Mouse (Mus musculus) cerebellum, adult 2 months (tissue): ENCODE data around the gene Zranb2. TPM values are rescaled to one million over a fixed set of nuclear protein-coding genes. Genes with fewer than 3 reads are reported as not detected.

Source experiments
- DNase-seq, 2 experiments: peaks; one replicate each; pipeline ENCODE4 v3.0.0; 2021
- H3K27ac ChIP-seq: fragments of 200-500 bp; 2 replicates; pipeline ENCODE4 v1.5.1; 2012; ENCODE audit warnings: low read length, control low read depth, inconsistent platforms; ENCODE audit not compliant: insufficient read depth
- H3K27me3 ChIP-seq: fragments of 200-500 bp; 2 replicates; pipeline ENCODE4 v1.6.1; 2012; ENCODE audit warnings: inconsistent platforms, mild to moderate bottlenecking, low read length, moderate library complexity; ENCODE audit not compliant: control insufficient read depth, insufficient read depth
- H3K4me1 ChIP-seq: fragments of 200-500 bp; 2 replicates; pipeline ENCODE4 v1.6.1; 2011; ENCODE audit warnings: low read length; ENCODE audit not compliant: control insufficient read depth, insufficient read depth
- H3K4me3 ChIP-seq: fragments of 200-500 bp; replicated peaks from 2 replicates; pipeline ENCODE3; 2011; ENCODE audit warnings: mild to moderate bottlenecking, low read depth, low read length, control low read depth; ENCODE audit not compliant: insufficient read depth
- CTCF ChIP-seq: fragments of 200-500 bp; IDR thresholded peaks from 2 replicates; pipeline ENCODE4 v1.5.1; 2011; ENCODE audit warnings: low read depth, mild to moderate bottlenecking, control low read depth, low read length, moderate library complexity, borderline replicate concordance; ENCODE audit not compliant: insufficient read depth
- POLR2A ChIP-seq: fragments of 200-500 bp; IDR thresholded peaks from 2 replicates; pipeline ENCODE4 v1.6.1; 2011; ENCODE audit warnings: low read length, control low read depth, borderline replicate concordance; ENCODE audit not compliant: insufficient read depth
- WGBS: fragments of 180-500 bp; shearing (Covaris S2); methylation state at CpG from one replicate; pipeline ENCODE4 v1.1.7; 2018; 5-methylcytosine and 5-hydroxymethylcytosine counted together
- polyA plus RNA-seq: library from polyadenylated mRNA; depleted of rRNA; stranded (reverse); fragments of >200 nt; gene quantifications from 2 replicates; pipeline ENCODE4 v1.2.3, GENCODE M21; 2012; rRNA removed

Gene Zranb2
- polyA plus RNA-seq, 1 experiment, result 149 TPM

GRCm38 (mm10) chr3:157580299-157580698 is 46.3 kb downstream of the Zranb2 start:
- H3K27ac ChIP-seq, result no peak overlapping the region
- H3K4me1 ChIP-seq, result no peaks in the 10 kb centered on the region
- 57% methylated on average over 4 of the region's 4 CpGs for WGBS
- no peak for DNase-seq
- no peak overlapping the region for H3K4me3 ChIP-seq
- no peaks in the 10 kb centered on the region for H3K27me3 ChIP-seq
- no peak for TF ChIP-seq POLR2A
- TF ChIP-seq CTCF, result no peak

- no peaks in the 10 kb centered on the region for H3K4me1 ChIP-seq
- no peaks in the 10 kb centered on the region for H3K27me3 ChIP-seq
- DNase-seq, result no peak
- WGBS, result 20% methylated on average over 2 of the region's 2 CpGs
- H3K4me3 ChIP-seq, result no peak overlapping the region
- TF ChIP-seq CTCF (no peak), POLR2A (no peak)
- H3K27ac ChIP-seq, result no peak overlapping the region
Observed at GRCm38 (mm10) chr3:157581755-157582154, 47.8 kb downstream of the Zranb2 start.

- TF ChIP-seq POLR2A (no peak), CTCF (no peak)
- WGBS, result 42% methylated on average over 5 of the region's 5 CpGs
- H3K4me1 ChIP-seq, result no peaks in the 10 kb centered on the region
- no peak overlapping the region for H3K4me3 ChIP-seq
- no peaks in the 10 kb centered on the region for H3K27me3 ChIP-seq
- H3K27ac ChIP-seq, result no peak overlapping the region
- DNase-seq, result no peak
Observed at GRCm38 (mm10) chr3:157582626-157583405, 48.9 kb downstream of the Zranb2 start.

- no peaks in the 10 kb centered on the region for H3K27me3 ChIP-seq
- WGBS, result 47% methylated on average over 7 of the region's 7 CpGs
- H3K4me1 ChIP-seq, result no peaks in the 10 kb centered on the region
- H3K4me3 ChIP-seq, result no peak overlapping the region
- H3K27ac ChIP-seq, result no peak overlapping the region
- TF ChIP-seq POLR2A, result no peak
- TF ChIP-seq CTCF, result no peak
- DNase-seq, result no peak
Observed at GRCm38 (mm10) chr3:157597837-157598379, 63.9 kb downstream of the Zranb2 start.

Other genes starting within 250 kb of the Zranb2 start
- 0.34 and 0.43 TPM in 2 replicates for gene Ptger3, start 32.7 kb downstream of the Zranb2 start, polyA plus RNA-seq